Mouse (Mus musculus): ENCODE data around the gene Myh14. TPM values are rescaled to one million over a fixed set of nuclear protein-coding genes. Genes with fewer than 3 reads are reported as not detected.

Gene Myh14
- total and polyA plus RNA-seq, 2 experiments from 2014 or later = 6.9 to 8.8 TPM

GRCm38 (mm10) chr7:44576333-44576844, 94.3 kb downstream of the Myh14 start:
- H3K27me3 ChIP-seq (ENCODE audit: insufficient read depth, low read length) = no peaks in the 10 kb centered on the region
- no peak for ATAC-seq (ENCODE audit: low FRiP score)
- H3K4me3 ChIP-seq (ENCODE audit: low read depth, low read length) = no peak overlapping the region
- 51% methylated on average over 5 of the region's 5 CpGs for WGBS
- no peak for DNase-seq (ENCODE audit: low spot score)
- H3K4me1 ChIP-seq (ENCODE audit: insufficient read depth, low read length) = no peaks in the 10 kb centered on the region
- no peak for TF ChIP-seq CTCF (IDR thresholded peaks at IDR 0.05)
- no peak overlapping the region for H3K9ac ChIP-seq (replicated peaks; ENCODE audit: low read length, poor library complexity, severe bottlenecking)
- H3K9me3 ChIP-seq (ENCODE audit: low read length) = no peaks in the 10 kb centered on the region
- H3K36me3 ChIP-seq (ENCODE audit: insufficient read depth, low read length) = no peaks in the 10 kb centered on the region
- H3K4me2 ChIP-seq (ENCODE audit: low read depth, low read length, poor library complexity, severe bottlenecking) = no peak overlapping the region
- no peak overlapping the region for H3K27ac ChIP-seq (ENCODE audit: low read depth, low read length)

- 69% methylated on average over 5 of the region's 5 CpGs for WGBS
- no peaks in the 10 kb centered on the region for H3K9me3 ChIP-seq (ENCODE audit: low read length)
- no peak for TF ChIP-seq CTCF (IDR thresholded peaks at IDR 0.05)
- no peaks in the 10 kb centered on the region for H3K27me3 ChIP-seq (ENCODE audit: insufficient read depth, low read length)
- no peak for DNase-seq (ENCODE audit: low spot score)
- no peaks in the 10 kb centered on the region for H3K4me1 ChIP-seq (ENCODE audit: insufficient read depth, low read length)
- no peaks in the 10 kb centered on the region for H3K36me3 ChIP-seq (ENCODE audit: insufficient read depth, low read length)
- H3K4me3 ChIP-seq (ENCODE audit: low read depth, low read length) = no peak overlapping the region
- H3K9ac ChIP-seq (replicated peaks; ENCODE audit: low read length, poor library complexity, severe bottlenecking) = no peak overlapping the region
- no peak overlapping the region for H3K4me2 ChIP-seq (ENCODE audit: low read depth, low read length, poor library complexity, severe bottlenecking)
- ATAC-seq (ENCODE audit: low FRiP score) = no peak
- H3K27ac ChIP-seq (ENCODE audit: low read depth, low read length) = no peak overlapping the region
These were observed 97.6 kb downstream of the Myh14 start for GRCm38 (mm10) chr7:44572956-44573484.

- no peak for DNase-seq (ENCODE audit: low spot score)
- Histone ChIP-seq H3K27ac (ENCODE audit: low read depth, low read length) (no peak within 1 kb of the TSS), H3K27me3 (ENCODE audit: insufficient read depth, low read length) (no peaks in the 10 kb centered on the region), H3K4me1 (ENCODE audit: insufficient read depth, low read length) (no peaks in the 10 kb centered on the region), H3K9ac (replicated peaks; ENCODE audit: low read length, poor library complexity, severe bottlenecking) (no peak within 1 kb of the TSS), H3K4me2 (ENCODE audit: low read depth, low read length, poor library complexity, severe bottlenecking) (no peak within 1 kb of the TSS), H3K9me3 (ENCODE audit: low read length) (no peaks in the 10 kb centered on the region), H3K36me3 (ENCODE audit: insufficient read depth, low read length) (no peaks in the 10 kb centered on the region), H3K4me3 (ENCODE audit: low read depth, low read length) (no peak within 1 kb of the TSS)
- no peak for ATAC-seq (ENCODE audit: low FRiP score)
- TF ChIP-seq CTCF (IDR thresholded peaks at IDR 0.05) = no peak
- 36% methylated on average over 7 of the region's 7 CpGs for WGBS
These were observed 98.4 kb downstream of the Myh14 start, which contains the start of gene Napsa for GRCm38 (mm10) chr7:44572213-44572701. Gene Napsa, plus strand, starts transcription at chr7:44572380.

GRCm38 (mm10) chr7:44571811-44572210, 98.8 kb downstream of the Myh14 start:
- H3K4me2 ChIP-seq (ENCODE audit: low read depth, low read length, poor library complexity, severe bottlenecking) = no peak overlapping the region
- no peak for ATAC-seq (ENCODE audit: low FRiP score)
- H3K4me1 ChIP-seq (ENCODE audit: insufficient read depth, low read length) = no peaks in the 10 kb centered on the region
- H3K4me3 ChIP-seq (ENCODE audit: low read depth, low read length) = no peak overlapping the region
- no peak overlapping the region for H3K27ac ChIP-seq (ENCODE audit: low read depth, low read length)
- H3K36me3 ChIP-seq (ENCODE audit: insufficient read depth, low read length) = no peaks in the 10 kb centered on the region
- DNase-seq (ENCODE audit: low spot score) = no peak
- WGBS = 39% methylated on average over 4 of the region's 4 CpGs
- no peak overlapping the region for H3K9ac ChIP-seq (replicated peaks; ENCODE audit: low read length, poor library complexity, severe bottlenecking)
- TF ChIP-seq CTCF (IDR thresholded peaks at IDR 0.05) = no peak
- no peaks in the 10 kb centered on the region for H3K9me3 ChIP-seq (ENCODE audit: low read length)
- H3K27me3 ChIP-seq (ENCODE audit: insufficient read depth, low read length) = no peaks in the 10 kb centered on the region

- Histone ChIP-seq H3K27me3 (ENCODE audit: insufficient read depth, low read length) (no peaks in the 10 kb centered on the region), H3K36me3 (ENCODE audit: insufficient read depth, low read length) (no peaks in the 10 kb centered on the region), H3K9me3 (ENCODE audit: low read length) (no peaks in the 10 kb centered on the region), H3K4me3 (ENCODE audit: low read depth, low read length) (no peak overlapping the region), H3K27ac (ENCODE audit: low read depth, low read length) (no peak overlapping the region), H3K4me2 (ENCODE audit: low read depth, low read length, poor library complexity, severe bottlenecking) (no peak overlapping the region), H3K4me1 (ENCODE audit: insufficient read depth, low read length) (no peaks in the 10 kb centered on the region), H3K9ac (replicated peaks; ENCODE audit: low read length, poor library complexity, severe bottlenecking) (no peak overlapping the region)
- no peak for ATAC-seq (ENCODE audit: low FRiP score)
- no peak for TF ChIP-seq CTCF (IDR thresholded peaks at IDR 0.05)
- WGBS = 83% methylated on average over 6 of the region's 6 CpGs
- no peak for DNase-seq (ENCODE audit: low spot score)
These were observed 99.7 kb downstream of the Myh14 start for GRCm38 (mm10) chr7:44570989-44571388.

- no peak for TF ChIP-seq CTCF (IDR thresholded peaks at IDR 0.05)
- H3K27ac ChIP-seq (ENCODE audit: low read depth, low read length) = no peak overlapping the region
- no peaks in the 10 kb centered on the region for H3K27me3 ChIP-seq (ENCODE audit: insufficient read depth, low read length)
- no peak overlapping the region for H3K9ac ChIP-seq (replicated peaks; ENCODE audit: low read length, poor library complexity, severe bottlenecking)
- ATAC-seq (ENCODE audit: low FRiP score) (no peak), DNase-seq (ENCODE audit: low spot score) (no peak)
- no peak overlapping the region for H3K4me3 ChIP-seq (ENCODE audit: low read depth, low read length)
- WGBS = 74% methylated on average over 9 of the region's 9 CpGs
- no peaks in the 10 kb centered on the region for H3K36me3 ChIP-seq (ENCODE audit: insufficient read depth, low read length)
- no peaks in the 10 kb centered on the region for H3K9me3 ChIP-seq (ENCODE audit: low read length)
- H3K4me2 ChIP-seq (ENCODE audit: low read depth, low read length, poor library complexity, severe bottlenecking) = no peak overlapping the region
- no peaks in the 10 kb centered on the region for H3K4me1 ChIP-seq (ENCODE audit: insufficient read depth, low read length)
These were observed 101.8 kb downstream of the Myh14 start for GRCm38 (mm10) chr7:44568803-44569202.
